Mouse (Mus musculus): ENCODE data around the gene Capzb. TPM values are rescaled to one million over a fixed set of nuclear protein-coding genes. Genes with fewer than 3 reads are reported as not detected.

The Capzb gene
- total RNA-seq, 2 experiments from 2014 or later, result 356 to 380 TPM

DNA sequence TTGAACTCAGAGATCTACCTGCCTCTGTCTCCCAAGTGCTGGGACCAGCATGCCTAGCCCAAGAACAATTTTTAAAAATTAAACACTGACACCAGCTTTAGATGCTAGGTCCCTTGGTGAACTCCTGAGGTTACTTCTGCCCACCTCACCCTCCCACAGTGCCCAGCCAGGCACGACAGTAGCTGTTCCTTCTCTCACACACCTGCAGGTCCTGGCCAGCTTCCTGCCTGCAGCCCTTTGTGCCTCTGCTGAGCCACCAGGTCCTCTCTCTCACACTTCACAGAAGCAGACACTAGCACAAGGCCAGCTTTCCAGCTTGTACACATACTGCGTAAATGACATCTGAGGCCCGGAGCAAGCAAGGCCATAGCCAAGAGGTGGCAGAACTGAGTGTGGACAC is 112.8 kb downstream of the Capzb start:
- no peak for DNase-seq

DNA sequence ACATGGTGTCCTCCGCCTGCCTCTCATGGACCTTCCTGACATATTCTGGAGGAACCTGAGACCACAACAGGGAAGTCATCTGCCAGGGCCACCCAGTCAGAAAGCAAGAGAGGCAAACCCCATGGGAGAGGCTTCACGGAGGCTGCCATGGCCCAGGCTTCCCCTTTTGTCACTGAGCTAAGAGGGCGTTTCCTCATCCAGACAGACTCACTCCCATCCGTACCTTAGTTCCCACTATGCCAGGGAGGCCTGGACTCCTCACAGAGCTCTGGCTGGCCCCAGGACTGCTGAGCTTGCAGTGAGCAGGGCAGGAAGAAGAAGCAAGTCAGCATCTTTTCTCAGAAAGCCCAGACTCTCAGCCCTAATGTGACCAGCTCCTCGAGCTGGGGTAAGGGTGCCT is 115.2 kb downstream of the Capzb start:
- DNase-seq, result peak in 1 of 2 experiments; percentile 69

DNA sequence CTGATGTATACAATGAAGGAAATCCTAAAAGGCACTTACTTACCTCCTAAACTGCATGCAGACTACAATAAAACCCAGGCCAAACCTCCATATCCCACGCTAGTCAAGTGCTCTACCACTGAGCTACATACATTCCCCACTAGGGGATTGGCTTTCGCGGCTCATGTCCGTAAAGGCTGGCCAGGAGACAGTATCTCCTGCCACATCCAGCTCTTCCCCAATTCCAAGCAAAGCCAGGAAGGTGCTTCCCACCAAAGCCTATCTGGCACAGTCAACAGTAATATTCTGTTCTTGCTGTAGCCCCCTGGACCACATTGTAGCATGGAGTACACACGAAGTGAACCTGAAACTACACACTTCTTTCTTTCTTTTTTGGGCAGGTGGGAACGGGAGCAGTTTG is 117.0 kb downstream of the Capzb start:
- no peak for DNase-seq

DNA sequence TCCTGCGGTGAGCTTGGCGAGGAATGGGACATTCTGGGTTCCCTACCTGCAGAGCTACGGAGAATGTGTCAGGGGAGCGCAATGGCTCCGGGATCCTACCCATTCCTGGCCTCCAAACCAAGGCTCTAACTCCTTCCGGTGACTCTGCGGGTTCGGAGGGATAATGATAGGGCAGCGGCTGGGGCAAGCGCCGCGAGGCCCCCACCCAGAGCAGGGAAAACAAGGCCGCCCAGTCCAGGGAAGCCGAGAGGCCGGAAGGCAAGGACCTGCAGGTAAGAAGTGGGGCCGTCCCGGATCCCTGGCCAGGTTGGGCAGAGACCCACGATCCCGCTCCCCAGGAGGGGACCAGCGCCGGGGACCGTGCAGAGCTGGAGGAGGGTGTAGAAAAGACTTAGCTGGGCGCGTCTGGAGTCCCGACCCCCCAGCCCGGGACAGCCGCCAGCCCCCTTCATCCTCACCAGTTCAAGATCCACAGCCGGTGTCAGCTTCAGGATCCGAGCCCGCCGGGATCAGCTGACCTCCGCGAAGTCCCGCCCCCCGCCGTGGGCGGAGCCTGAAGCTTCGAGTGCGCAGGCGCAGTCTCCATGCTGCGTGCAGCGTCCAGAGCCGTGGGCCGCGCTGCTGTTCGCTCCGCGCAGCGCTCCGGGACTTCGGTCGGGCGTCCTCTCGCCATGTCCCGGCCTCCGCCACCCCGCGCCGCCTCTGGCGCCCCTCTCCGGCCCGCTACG is 117.6 kb downstream of the Capzb start, which contains the start of the genes Pqlc2 and Akr7a5:
TSS of gene Pqlc2 (minus strand) at position 538 of the 728 bp plus-strand sequence.
TSS of gene Akr7a5 (plus strand) at position 574 of the 728 bp plus-strand sequence.
- peak; percentile 97 to 100 for DNase-seq

DNA sequence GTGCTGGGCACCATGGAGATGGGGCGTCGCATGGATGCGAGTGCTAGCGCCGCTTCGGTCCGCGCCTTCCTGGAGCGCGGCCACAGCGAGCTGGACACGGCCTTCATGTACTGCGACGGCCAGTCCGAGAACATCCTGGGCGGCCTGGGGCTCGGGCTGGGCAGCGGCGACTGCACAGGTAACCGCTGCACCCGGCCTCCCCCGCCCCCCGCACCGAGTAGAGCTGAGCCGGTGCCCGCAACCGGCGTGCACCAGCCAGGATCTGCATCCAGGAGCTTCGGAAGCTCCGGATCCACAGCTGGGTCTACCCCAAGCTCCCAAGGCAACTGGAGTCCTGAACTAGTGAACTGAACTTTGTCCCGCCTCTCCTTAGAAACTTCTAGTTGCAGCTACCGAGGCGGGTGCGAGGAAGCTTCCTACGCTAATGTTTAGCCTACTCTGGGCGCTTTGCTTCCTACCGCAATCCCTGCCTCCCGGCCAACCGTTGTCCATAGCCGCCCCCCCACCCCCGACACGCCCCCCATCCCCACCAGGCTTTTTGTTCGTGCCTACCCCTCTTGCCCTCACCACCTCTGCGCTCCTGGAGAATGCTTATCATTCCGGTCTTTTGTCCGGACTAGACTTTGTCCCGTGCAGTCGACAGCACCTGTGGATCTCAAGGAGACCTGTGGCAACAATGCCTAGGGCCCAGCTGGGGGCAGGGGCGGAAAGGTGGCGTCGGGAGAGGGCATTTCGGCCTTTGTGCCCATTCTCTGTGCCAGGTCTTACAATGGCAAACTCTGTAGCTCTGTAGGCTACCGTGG is 118.4 kb downstream of the Capzb start:
- DNase-seq, result no peak

DNA sequence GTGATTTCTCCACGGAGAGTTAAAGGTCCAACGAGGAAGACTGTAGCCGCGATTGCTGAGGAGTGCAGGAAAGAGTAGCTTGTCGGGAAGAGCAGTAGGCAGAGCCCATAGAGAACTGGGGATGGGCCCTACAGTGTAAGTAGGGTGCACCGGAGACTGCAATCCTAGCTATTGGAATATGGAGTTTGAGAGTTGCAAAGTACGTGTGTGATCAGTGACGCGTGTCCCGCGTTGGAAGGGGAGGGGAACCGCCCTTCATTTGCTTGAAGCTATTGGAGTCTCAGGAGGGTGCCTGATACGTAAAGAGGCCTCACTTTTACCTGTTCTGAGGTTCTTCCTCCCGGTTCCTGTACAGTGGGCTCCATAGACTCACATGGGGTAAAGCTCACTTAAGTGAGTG is 119.0 kb downstream of the Capzb start:
- no peak for DNase-seq

DNA sequence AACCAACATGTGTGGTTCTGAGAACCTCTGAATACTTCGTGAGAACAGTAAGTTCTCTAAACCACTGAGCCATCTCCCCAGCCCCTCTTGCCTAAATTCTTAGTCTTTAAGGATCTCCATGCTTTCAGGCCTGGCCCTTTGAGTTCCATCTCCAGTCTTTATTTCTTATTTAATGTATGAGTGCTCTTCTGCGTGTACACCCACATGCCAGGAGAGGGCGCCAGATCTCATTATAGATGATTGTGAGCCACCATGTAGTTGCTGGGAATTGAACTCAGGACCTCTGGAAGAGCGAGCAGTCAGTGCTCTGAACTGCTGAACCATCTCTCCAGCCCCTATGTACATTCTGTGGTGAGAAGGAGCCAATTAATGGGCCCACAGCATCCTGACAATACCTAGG is 119.9 kb downstream of the Capzb start:
- peak in 1 of 2 experiments; percentile 64 for DNase-seq

DNA sequence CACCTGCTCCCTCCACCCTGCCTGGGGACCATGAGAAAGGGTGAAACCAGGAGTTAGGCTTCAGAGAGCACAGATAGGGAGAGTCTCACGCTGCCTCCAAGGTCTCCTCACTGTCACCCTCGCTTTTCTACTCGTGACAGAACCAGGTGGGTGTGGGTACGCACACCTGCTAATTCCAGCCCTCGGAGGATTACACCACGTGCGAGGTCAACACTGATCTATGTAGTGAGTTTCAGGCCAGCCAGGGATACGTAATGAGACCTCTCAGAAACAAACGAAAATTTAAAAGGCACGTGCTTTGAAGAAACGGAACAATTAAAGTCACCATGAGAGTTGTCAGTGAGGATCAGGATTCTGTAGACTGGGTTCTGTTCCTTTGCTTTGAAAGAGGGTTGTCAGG is 125.8 kb downstream of the Capzb start:
- DNase-seq, result no peak

DNA sequence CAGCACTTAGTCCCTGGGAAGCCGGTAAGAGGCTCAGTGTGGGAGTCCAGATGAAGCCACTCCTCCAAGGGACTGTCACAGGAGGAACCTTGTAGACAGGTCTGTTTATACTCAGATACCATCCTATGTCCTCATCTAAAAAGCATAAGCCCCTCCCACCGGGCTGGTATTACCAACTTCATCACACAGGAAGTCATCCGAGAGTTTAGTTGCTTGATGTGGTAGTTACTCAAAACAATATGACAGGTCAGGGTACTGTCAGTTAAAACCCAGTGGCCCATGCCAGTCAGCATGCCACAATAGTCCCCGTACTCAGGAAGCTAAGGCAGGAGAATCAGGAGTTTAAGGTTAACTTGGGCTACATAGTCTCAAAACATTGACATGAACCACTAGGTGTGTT is 127.0 kb downstream of the Capzb start:
- no peak for DNase-seq

DNA sequence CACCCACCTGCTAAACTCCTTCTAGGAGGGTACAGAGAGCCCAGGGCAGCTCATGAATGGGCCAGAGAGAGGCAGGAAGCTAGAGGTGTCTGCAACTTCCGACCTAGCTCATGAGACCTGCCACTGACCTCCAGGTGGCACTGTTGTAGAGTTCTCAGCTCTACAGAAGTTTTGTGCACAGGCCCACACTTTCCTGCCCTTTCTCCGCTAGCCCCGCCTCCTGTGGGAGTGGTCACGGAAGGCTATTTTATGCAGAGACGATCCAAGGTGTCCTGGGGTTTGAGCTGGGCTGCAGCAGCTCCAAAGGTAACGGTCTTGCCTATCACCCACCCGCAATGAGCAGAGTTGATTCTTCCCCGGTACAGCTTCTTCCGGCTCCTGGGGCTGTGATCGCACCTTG is 137.9 kb downstream of the Capzb start:
- peak; percentile 77 to 79 for DNase-seq

DNA sequence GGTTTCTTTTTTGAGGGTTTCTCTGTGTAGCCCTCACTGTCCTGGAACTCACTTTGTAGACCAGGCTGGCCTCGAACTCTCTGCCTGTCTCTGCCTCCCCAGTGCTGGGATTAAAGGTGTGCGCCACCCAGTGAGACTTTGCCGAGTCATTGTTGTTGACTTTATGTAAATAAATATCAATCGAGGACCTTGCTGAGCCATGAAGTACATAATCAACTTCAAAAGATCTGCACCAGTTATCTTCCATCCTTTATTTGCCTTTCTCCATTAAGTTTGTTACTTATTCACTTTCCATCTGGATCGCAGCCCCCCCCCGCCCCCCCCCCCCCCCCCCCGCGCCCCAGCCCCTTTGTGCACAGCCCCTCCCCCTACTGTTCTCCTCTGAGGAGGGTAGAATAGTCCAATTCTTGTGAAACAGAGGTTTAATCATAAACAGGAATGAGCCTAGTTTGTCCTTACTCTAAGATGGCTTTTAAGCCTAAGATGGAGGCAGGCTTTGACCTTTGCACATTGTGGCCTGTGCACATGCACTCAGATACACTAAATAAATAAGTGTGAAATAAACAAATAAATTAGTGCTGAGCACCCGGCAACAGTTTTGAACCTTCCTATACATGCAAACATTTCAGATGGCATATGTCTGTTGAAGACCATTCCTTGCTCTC is 142.1 kb downstream of the Capzb start:
- no peak for DNase-seq

DNA sequence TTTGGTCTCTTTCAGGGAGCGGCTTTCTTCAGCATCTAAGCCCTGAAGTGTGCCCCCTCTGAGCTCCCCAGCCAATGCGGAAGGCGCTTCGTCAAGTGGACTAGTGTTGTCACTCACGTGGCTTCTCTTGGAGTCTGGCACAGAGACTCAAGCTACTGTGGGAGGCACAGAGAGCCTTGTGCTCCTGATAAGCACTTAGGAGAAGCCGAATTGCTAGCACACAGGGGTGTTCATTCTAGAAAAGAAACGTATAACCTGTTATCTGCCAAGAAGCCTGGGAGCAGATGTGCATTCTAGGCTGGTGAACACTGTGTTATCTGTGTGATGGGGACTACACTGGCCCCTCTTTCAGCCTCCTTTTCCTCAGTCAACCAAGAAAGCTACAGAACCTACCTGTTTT is 142.8 kb downstream of the Capzb start:
- no peak for DNase-seq

DNA sequence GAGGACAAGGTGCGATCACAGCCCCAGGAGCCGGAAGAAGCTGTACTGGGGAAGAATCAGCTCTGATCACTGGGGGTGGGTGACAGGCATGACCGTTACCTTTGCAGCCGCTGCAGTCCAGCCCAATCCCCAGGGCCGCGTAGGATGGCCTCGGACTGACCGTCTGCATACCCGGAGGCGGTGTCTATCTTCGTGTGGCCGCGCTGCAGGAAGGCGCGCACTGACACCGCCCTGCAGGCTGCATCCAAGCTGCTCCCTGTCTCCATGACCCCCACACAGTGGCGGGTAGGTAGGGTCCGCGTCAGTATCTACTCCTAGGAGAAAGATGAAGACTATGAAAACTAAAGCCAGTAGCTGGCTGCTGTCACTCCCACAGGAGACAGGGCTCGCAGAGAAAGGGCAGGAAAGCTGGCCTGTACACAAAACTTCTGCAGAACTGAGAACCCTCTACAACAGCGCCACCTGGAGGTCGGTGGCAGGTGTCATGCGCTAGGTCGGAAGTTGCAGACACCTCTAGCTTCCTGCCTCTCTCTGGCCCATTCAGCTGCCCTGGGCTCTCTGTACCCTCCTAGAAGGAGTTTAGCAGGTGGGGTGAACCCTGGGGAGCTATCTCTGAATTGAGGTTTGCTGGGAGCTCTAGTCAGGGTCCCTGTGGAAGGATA is 144.3 kb downstream of the Capzb start:
- peak; percentile 75 to 89 for DNase-seq

DNA sequence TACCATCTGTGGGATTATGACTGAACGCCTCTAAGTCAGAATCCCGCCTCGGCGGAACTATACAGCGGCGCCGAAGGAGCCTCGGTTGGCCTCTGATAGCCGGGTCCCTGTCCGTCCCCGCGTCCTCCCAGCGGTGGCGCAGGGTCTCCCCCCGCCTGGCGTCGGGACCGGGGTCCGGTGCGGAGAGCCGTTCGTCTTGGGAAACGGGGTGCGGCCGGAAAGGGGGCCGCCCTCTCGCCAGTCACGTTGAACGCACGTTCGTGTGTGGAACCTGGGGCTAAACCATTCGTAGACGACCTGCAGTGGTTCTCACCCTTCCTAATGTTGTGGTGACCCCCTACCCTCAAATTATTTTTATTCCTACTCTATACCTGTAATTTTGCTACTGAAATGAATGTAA is 145.4 kb downstream of the Capzb start:
- no peak for DNase-seq

DNA sequence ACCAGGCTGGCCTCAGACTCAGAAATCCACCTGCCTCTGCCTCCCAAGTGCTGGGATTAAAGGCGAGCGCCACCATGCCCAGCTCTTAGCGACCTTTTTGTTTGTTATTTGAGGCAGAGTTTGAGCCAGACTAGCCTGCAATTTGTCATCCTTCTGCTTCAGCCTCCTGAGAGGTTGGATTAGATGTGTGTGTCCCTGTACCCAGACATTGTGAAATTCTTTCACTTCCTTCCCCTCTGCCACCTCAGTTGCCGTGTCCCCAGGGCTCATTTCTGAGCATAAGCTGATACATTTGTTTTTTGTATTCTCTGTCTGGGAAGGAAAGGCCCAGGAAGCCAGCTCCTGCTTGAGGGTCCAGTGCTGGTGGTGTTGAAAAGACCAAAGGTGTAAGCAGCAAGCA is 148.1 kb downstream of the Capzb start:
- DNase-seq, result no peak

Small RNAs within 50 kb of the gene (microRNA-seq; reads per million reads assigned to microRNA genes)
- 0 to 0.38 reads per million in 2 experiments for gene Gm24245
- gene Gm25732, result 1.9 to 4.1 reads per million in 2 experiments

Other genes starting within 250 kb of the Capzb start
- gene Rnf186, start 225.8 kb upstream of the Capzb start, total RNA-seq (2021), result not detected
- gene Tmco4, start 220.0 kb upstream of the Capzb start, total RNA-seq (2021), result 10 to 100 TPM; 10.6 to 10.7 TPM
- gene Htr6, start 117.3 kb upstream of the Capzb start, total RNA-seq (2021), result not detected
- 10 to 100 TPM; 17.2 to 28.6 TPM for gene Nbl1, start 99.9 kb upstream of the Capzb start, total RNA-seq (2021)
- gene Minos1, start 61.8 kb upstream of the Capzb start, total RNA-seq (2021), result 100 to 1,000 TPM; 596 to 645 TPM
- gene Pqlc2, start 117.8 kb downstream of the Capzb start, total RNA-seq (2021), result 1 to 10 TPM; 5.0 to 5.8 TPM
- 10 to 100 TPM; 55.9 to 57.5 TPM for gene Akr7a5, start 117.8 kb downstream of the Capzb start, total RNA-seq (2021)
- 10 to 100 TPM; 26.0 to 30.7 TPM for gene Mrto4, start 159.7 kb downstream of the Capzb start, total RNA-seq (2021)
- 10 to 100 TPM; 47.8 to 52.4 TPM for gene Emc1, start 159.7 kb downstream of the Capzb start, total RNA-seq (2021)
- gene Ubr4, start 159.7 kb downstream of the Capzb start, total RNA-seq (2021), result 100 to 1,000 TPM in 1 of 2 experiments, 10 to 100 TPM in 1; 93.4 to 104 TPM